Mouse (Mus musculus): ENCODE measurements at regions not wholly inside any gene's neighbourhood (a gene's known extent, or its start where the extent isn't known, plus 50 kb on each side); places are given as distances from the start of the nearest gene placed in this dataset.

GRCm38 (mm10) chr11:84599267-84599841 is 74.0 kb upstream of the Lhx1 start:
- no peak for TF ChIP-seq CTCF (IDR thresholded peaks at IDR 0.05; ENCODE audit: control insufficient read depth, insufficient read depth, insufficient read length)
- no peak for TF ChIP-seq USF1 (IDR thresholded peaks at IDR 0.05; ENCODE audit: low read depth)
- no peak for TF ChIP-seq MYOG (IDR thresholded peaks at IDR 0.05; ENCODE audit: control insufficient read depth, extremely low read depth, insufficient read length)
- no peak for TF ChIP-seq MAX (IDR thresholded peaks at IDR 0.05)

Data from C2C12 (cell line).